In the genomic region with DNA sequence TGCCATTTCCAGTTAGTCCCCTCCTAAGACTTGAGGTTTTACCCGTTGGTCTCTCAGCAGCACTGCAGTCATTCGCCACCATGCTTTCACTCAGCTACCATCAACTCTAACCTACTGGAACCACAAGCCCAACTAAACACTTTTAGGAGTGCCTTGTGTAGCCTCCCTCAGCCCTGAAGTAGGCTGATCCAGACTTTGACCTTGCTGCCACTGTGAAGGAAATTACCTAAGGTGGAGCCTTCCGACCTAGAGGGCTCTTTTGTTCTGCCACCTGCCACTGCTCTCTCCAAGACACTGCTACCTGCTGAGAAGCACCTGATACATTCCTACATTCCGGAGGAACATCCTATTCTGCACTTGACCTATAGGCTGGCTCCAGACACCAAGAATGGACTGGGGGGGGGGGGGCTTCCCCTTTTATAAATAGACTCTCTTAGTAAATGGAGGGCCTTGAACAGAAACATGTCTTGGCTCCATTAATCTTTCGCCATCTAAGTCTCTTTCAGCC, we compare ENCODE assay signal across 27 mouse cellular contexts.
A peak's percentile ranks its signal among the peaks of the same experiment; 100 is the strongest.
DNase-seq lines count a peak whose midpoint lies in the region; ATAC-seq and TF ChIP-seq lines count a peak whose summit lies in the region.
"Had no signal": no experiment of that assay in that cellular context is flagged by ENCODE, and none has a peak within 500 bp of the region (broad histone marks: within the 10 kb centered on the region; RNA-seq: fewer than 3 reads in every experiment).

No protein-coding gene starts in this region.

- no peak overlapping the region for H3K4me2 ChIP-seq in midbrain, postnatal 0 days (ENCODE audit: low read depth, low read length, poor library complexity, severe bottlenecking)
- H3K4me2 ChIP-seq: embryonic facial prominence, embryonic 13.5 days; embryonic facial prominence, embryonic 15.5 days; forebrain, embryonic 12.5 days had no signal

- no peaks in the 10 kb centered on the region for H3K27me3 ChIP-seq in heart, adult 2 months (ENCODE audit: control insufficient read depth, insufficient read depth, low read length)
- H3K27me3 ChIP-seq in midbrain, postnatal 0 days (ENCODE audit: insufficient read depth, low read length): no peaks in the 10 kb centered on the region
- H3K27me3 ChIP-seq: CH12.LX; embryonic facial prominence, embryonic 13.5 days; embryonic facial prominence, embryonic 15.5 days; forebrain, embryonic 12.5 days had no signal

- H3K27ac ChIP-seq in heart, adult 2 months: no peak overlapping the region
- peak overlapping the region; percentile 99 for H3K27ac ChIP-seq in ES-E14 (ENCODE audit: insufficient read depth, low read depth, low read length, poor library complexity, severe bottlenecking)
- no peak overlapping the region for H3K27ac ChIP-seq in midbrain, postnatal 0 days (ENCODE audit: low read depth, low read length)
- H3K27ac ChIP-seq: embryonic facial prominence, embryonic 13.5 days; embryonic facial prominence, embryonic 15.5 days; forebrain, embryonic 10.5 days; forebrain, embryonic 12.5 days had no signal

- no peaks in the 10 kb centered on the region for H3K4me1 ChIP-seq in heart, adult 2 months (ENCODE audit: control insufficient read depth, insufficient read depth, low read length)
- H3K4me1 ChIP-seq in ES-E14 (ENCODE audit: control insufficient read depth in 2 of 2, insufficient read depth in 2 of 2, low read length in 2 of 2, poor library complexity in 1 of 2): peaks cover 12 to 20% of the 10 kb centered on the region in 2 experiments
- no peaks in the 10 kb centered on the region for H3K4me1 ChIP-seq in midbrain, postnatal 0 days (ENCODE audit: insufficient read depth, low read length)
- H3K4me1 ChIP-seq: forebrain, embryonic 10.5 days; forebrain, embryonic 12.5 days had no signal

- 94% methylated on average over 5 of the region's 5 CpGs for WGBS in heart, adult 2 months
- WGBS in midbrain, postnatal 0 days: 85% methylated on average over 5 of the region's 5 CpGs

- no peak for TF ChIP-seq EP300 in heart, adult 2 months (IDR thresholded peaks at IDR 0.05; ENCODE audit: insufficient read depth, low read depth, low read length)

- intact Hi-C loops in heart, adult 2 months (cut with DNase I): no loop called here

- H3K36me3 ChIP-seq in heart, adult 2 months (ENCODE audit: control insufficient read depth, insufficient read depth, low read length): no peaks in the 10 kb centered on the region
- no peaks in the 10 kb centered on the region for H3K36me3 ChIP-seq in ES-E14 (ENCODE audit: control insufficient read depth, insufficient read depth, low read length, poor library complexity, severe bottlenecking)
- no peaks in the 10 kb centered on the region for H3K36me3 ChIP-seq in midbrain, postnatal 0 days (ENCODE audit: insufficient read depth, low read length)
- H3K36me3 ChIP-seq: embryonic facial prominence, embryonic 13.5 days; embryonic facial prominence, embryonic 15.5 days; forebrain, embryonic 10.5 days; forebrain, embryonic 12.5 days had no signal

- no peaks in the 10 kb centered on the region for H3K79me2 ChIP-seq in heart, adult 2 months (replicated peaks; ENCODE audit: control insufficient read depth, insufficient read depth, low read length)

- H3K9ac ChIP-seq in heart, adult 2 months (ENCODE audit: low read depth, low read length): no peak overlapping the region
- peak overlapping the region; percentile 45; the same call in 1 of the 2 replicates for H3K9ac ChIP-seq in ES-E14 (ENCODE audit: insufficient read depth, low read depth, low read length, poor library complexity, severe bottlenecking)
- H3K9ac ChIP-seq in midbrain, postnatal 0 days (replicated peaks; ENCODE audit: low read length, poor library complexity, severe bottlenecking): no peak overlapping the region
- H3K9ac ChIP-seq: embryonic facial prominence, embryonic 13.5 days; embryonic facial prominence, embryonic 15.5 days; forebrain, embryonic 12.5 days had no signal

- H3K4me3 ChIP-seq in heart, adult 2 months: no peak overlapping the region
- no peak overlapping the region for H3K4me3 ChIP-seq in ES-E14 (ENCODE audit: insufficient read depth in 1 of 2, low read depth in 1 of 2, low read length in 2 of 2, poor library complexity in 1 of 2, severe bottlenecking in 1 of 2)
- no peak overlapping the region for H3K4me3 ChIP-seq in midbrain, postnatal 0 days (ENCODE audit: low read depth, low read length)
- H3K4me3 ChIP-seq: embryonic facial prominence, embryonic 13.5 days; embryonic facial prominence, embryonic 15.5 days; erythroblast, embryonic 14.5 days; forebrain, embryonic 10.5 days; forebrain, embryonic 12.5 days had no signal

- peak; percentile 71 for DNase-seq in heart, adult 11 months
- DNase-seq in heart, adult 2 months: no peak
- DNase-seq in ES-E14 (ENCODE audit: low read depth, low spot score): peak; percentile 56
- DNase-seq in WW6 (ENCODE audit: low read depth, low spot score): peak; percentile 24
- DNase-seq in midbrain, postnatal 0 days (ENCODE audit: low spot score): no peak
- DNase-seq in embryo, embryonic 10 days (ENCODE audit: low spot score): no peak
- DNase-seq: adrenal gland, adult 8-10 months; adrenal gland, postnatal 14 days; adrenal gland, postnatal 36 days; B cell, adult 2 months; cerebellum, adult 11 months; cerebellum, adult 18-20 months; cerebellum, adult 8-10 months; cerebellum, adult 9-11 months; cerebellum, postnatal 14 days; cerebellum, postnatal 36 days had no signal

- no peak for TF ChIP-seq POLR2A in heart, adult 2 months (IDR thresholded peaks at IDR 0.05; ENCODE audit: insufficient read depth, low read depth, low read length)

- TF ChIP-seq CTCF in heart, adult 2 months (IDR thresholded peaks at IDR 0.05): no peak
- no peak for TF ChIP-seq CTCF in midbrain, postnatal 0 days (IDR thresholded peaks at IDR 0.05)

- ATAC-seq in cerebellum, adult (ENCODE audit: insufficient number of reproducible peaks, low FRiP score, low TSS enrichment): no peak
- ATAC-seq in midbrain, postnatal 0 days (ENCODE audit: low FRiP score): no peak
- ATAC-seq: activated CD4-positive, CD25-positive, alpha-beta regulatory T cell, adult 4 months; CD4-positive, CD25-positive, alpha-beta regulatory T cell, adult 4 months; forebrain, embryonic 14.5 days; forebrain, embryonic 16.5 days had no signal

- no peaks in the 10 kb centered on the region for H3K9me3 ChIP-seq in ES-E14 (ENCODE audit: control insufficient read depth, insufficient read depth, low read depth, low read length)
- H3K9me3 ChIP-seq in midbrain, postnatal 0 days (ENCODE audit: low read length): no peaks in the 10 kb centered on the region
- H3K9me3 ChIP-seq: embryonic facial prominence, embryonic 13.5 days; embryonic facial prominence, embryonic 15.5 days; forebrain, embryonic 10.5 days; forebrain, embryonic 12.5 days had no signal

- in situ Hi-C loops in ES-E14 (cut with MboI; ENCODE audit: low sequenced_read_pairs in 2 of 2, unreplicated experiment in 2 of 2): no loop called here

TF ChIP-seq in ES-E14, 5 proteins besides CTCF, POLR2A, EP300 and RAD21:
- 0 out of 2 replicates have a peak, but pooled peaks have one; percentile 15 for TF ChIP-seq CHD2 (IDR thresholded peaks at IDR 0.05; ENCODE audit: low read depth, low read length)
- TF ChIP-seq MAFK (IDR thresholded peaks at IDR 0.05; ENCODE audit: insufficient read depth, low read depth, low read length): no peak
TF ChIP-seq in ES-E14: peak in this region for 1.

Comparison
In these comparisons a context has a peak if more than half of its experiments do, and no peak if none do; other contexts are left out.
1. DNase-seq: peak in heart, adult 11 months (single experiment), ES-E14 (single experiment) and WW6 (single experiment); none in heart, adult 2 months (0 of 2), midbrain, postnatal 0 days (single experiment) and embryo, embryonic 10 days (single experiment).